Mouse (Mus musculus) ES-E14 (cell line): ENCODE measurements around the gene Duox2. TPM values are rescaled to one million over a fixed set of nuclear protein-coding genes. Genes with fewer than 3 reads are reported as not detected.

Experiments
- DNase-seq: peaks from one replicate; pipeline ENCODE4 v3.0.0-alpha.2; 2013; ENCODE audit warnings: low read depth, low spot score
- H3K27ac ChIP-seq: 2 replicates; pipeline ENCODE4 v1.5.1; 2012; ENCODE audit warnings: low read depth, mild to moderate bottlenecking, low read length, moderate library complexity, mixed read lengths; ENCODE audit not compliant: poor library complexity, insufficient read depth, severe bottlenecking
- H3K36me3 ChIP-seq: 2 replicates; pipeline ENCODE4 v1.6.1; 2012; ENCODE audit warnings: mild to moderate bottlenecking, low read length, moderate library complexity, mixed read lengths; ENCODE audit not compliant: control insufficient read depth, poor library complexity, insufficient read depth, severe bottlenecking
- H3K4me1 ChIP-seq, 2 experiments: fragments of 150-350 bp in 1 of 2; sonication (generic) in 1 of 2; 2 replicates each; pipeline ENCODE4 v1.6.1; 2012; ENCODE audit warnings: low read length in 2 of 2, mild to moderate bottlenecking in 1 of 2, mixed read lengths in 1 of 2; ENCODE audit not compliant: control insufficient read depth in 2 of 2, insufficient read depth in 2 of 2, poor library complexity in 1 of 2
- H3K4me3 ChIP-seq, 2 experiments: fragments of 150-350 bp in 1 of 2; sonication (generic) in 1 of 2; 2 replicates each; pipeline ENCODE4 v1.5.1; 2012; ENCODE audit warnings: low read length in 2 of 2, low read depth in 1 of 2, mild to moderate bottlenecking in 1 of 2, mixed read lengths in 1 of 2; ENCODE audit not compliant: insufficient read depth in 1 of 2, poor library complexity in 1 of 2, severe bottlenecking in 1 of 2
- H3K9ac ChIP-seq: 2 replicates; pipeline ENCODE4 v1.6.1; 2012; ENCODE audit warnings: low read depth, mild to moderate bottlenecking, low read length, mixed read lengths; ENCODE audit not compliant: poor library complexity, insufficient read depth, severe bottlenecking
- H3K9me3 ChIP-seq: fragments of 150-350 bp; sonication (generic); 2 replicates; pipeline ENCODE4 v1.6.1; 2012; ENCODE audit warnings: low read depth, mild to moderate bottlenecking, low read length; ENCODE audit not compliant: control insufficient read depth, insufficient read depth
- CHD2 ChIP-seq: IDR thresholded peaks from 2 replicates; pipeline ENCODE4 v1.6.1; 2014; ENCODE audit warnings: mild to moderate bottlenecking, low read depth, low read length, inconsistent platforms
- HCFC1 ChIP-seq: IDR thresholded peaks from 2 replicates; pipeline ENCODE4 v1.6.1; 2012; ENCODE audit warnings: low read length, inconsistent platforms, borderline replicate concordance; ENCODE audit not compliant: insufficient read depth
- MAFK ChIP-seq: IDR thresholded peaks from 2 replicates; pipeline ENCODE4 v1.6.1; 2014; ENCODE audit warnings: mild to moderate bottlenecking, low read depth, low read length, inconsistent platforms; ENCODE audit not compliant: insufficient read depth
- ZC3H11A ChIP-seq: IDR thresholded peaks from 2 replicates; pipeline ENCODE4 v1.6.1; 2012; ENCODE audit warnings: low read depth, mild to moderate bottlenecking, inconsistent platforms, low read length, borderline replicate concordance
- ZNF384 ChIP-seq: IDR thresholded peaks from 2 replicates; pipeline ENCODE4 v1.6.1; 2012; ENCODE audit warnings: low read depth, low read length, inconsistent platforms
- in situ Hi-C, 2 experiments: fragments of 600-800 bp; cut with MboI; formaldehyde crosslinking; loops; one replicate each; pipeline ENCODE4 v1.15.1; 2025; ENCODE audit warnings: low sequenced_read_pairs in 2 of 2, inconsistent platforms in 1 of 2; ENCODE audit not compliant: unreplicated experiment in 2 of 2
- total RNA-seq: library from RNA; depleted of rRNA; stranded (reverse); fragments of 300-350 nt; gene quantifications from 2 replicates; pipeline ENCODE4 v1.2.3, GENCODE M21; 2012

Duox2 gene
- total RNA-seq, 1 experiment: 0.13 TPM

GRCm38 (mm10) chr2:122305097-122305892 is 7.0 kb upstream of the Duox2 start:
- no peaks in the 10 kb centered on the region for H3K36me3 ChIP-seq
- in situ Hi-C loops: no loop called here
- no peaks in the 10 kb centered on the region for H3K9me3 ChIP-seq
- DNase-seq: no peak
- no peak overlapping the region for H3K27ac ChIP-seq
- no peak overlapping the region for H3K9ac ChIP-seq
- TF ChIP-seq MAFK (no peak), CHD2 (no peak), ZC3H11A (no peak), ZNF384 (no peak), HCFC1 (no peak)
- H3K4me3 ChIP-seq: no peak overlapping the region
- peaks cover 0 to 2% of the 10 kb centered on the region in 2 experiments; a peak in 1 of 4 replicates for H3K4me1 ChIP-seq

DNA sequence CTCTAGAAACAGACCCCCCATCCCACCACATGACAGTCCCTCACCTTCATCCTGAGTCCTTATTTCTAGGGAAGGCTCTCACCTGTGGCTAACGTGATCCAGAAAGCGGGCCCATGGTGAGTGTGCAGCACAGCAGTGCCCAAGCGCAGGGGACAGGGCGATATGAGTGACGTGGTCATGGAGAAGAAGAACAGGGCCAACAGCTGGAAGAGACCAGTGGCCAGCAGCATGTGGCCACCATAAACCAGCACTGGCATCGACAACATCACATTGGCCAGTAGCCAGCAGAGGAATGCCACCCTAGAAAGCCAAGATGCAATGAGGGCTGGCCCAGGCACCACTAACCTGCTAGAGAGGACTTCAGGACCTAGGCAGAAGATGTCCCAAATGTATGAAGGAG is 6.3 kb upstream of the Duox2 start:
- Histone ChIP-seq H3K9me3 (no peaks in the 10 kb centered on the region), H3K36me3 (no peaks in the 10 kb centered on the region), H3K4me3 (no peak overlapping the region), H3K9ac (no peak overlapping the region), H3K27ac (no peak overlapping the region), H3K4me1 (peaks cover 0 to 2% of the 10 kb centered on the region in 2 experiments; a peak in 1 of 4 replicates)
- no peak for DNase-seq
- no peak for TF ChIP-seq ZNF384
- TF ChIP-seq HCFC1: no peak
- TF ChIP-seq MAFK: no peak
- no peak for TF ChIP-seq ZC3H11A
- TF ChIP-seq CHD2: no peak
- in situ Hi-C loops: no loop called here

- Histone ChIP-seq H3K4me3 (no peak overlapping the region), H3K27ac (no peak overlapping the region), H3K9me3 (no peaks in the 10 kb centered on the region), H3K4me1 (peaks cover 0 to 2% of the 10 kb centered on the region in 2 experiments; a peak in 1 of 4 replicates), H3K36me3 (no peaks in the 10 kb centered on the region), H3K9ac (no peak overlapping the region)
- DNase-seq: peak; percentile 91
- in situ Hi-C loops: no loop called here
- peak; percentile 51; the same call in 1 of the 2 replicates for TF ChIP-seq ZC3H11A
- no peak for TF ChIP-seq CHD2
- 0 out of 2 replicates have a peak, but pooled peaks have one; percentile 30 for TF ChIP-seq ZNF384
These were observed 4.5 kb upstream of the Duox2 start for GRCm38 (mm10) chr2:122302574-122303241.

DNA sequence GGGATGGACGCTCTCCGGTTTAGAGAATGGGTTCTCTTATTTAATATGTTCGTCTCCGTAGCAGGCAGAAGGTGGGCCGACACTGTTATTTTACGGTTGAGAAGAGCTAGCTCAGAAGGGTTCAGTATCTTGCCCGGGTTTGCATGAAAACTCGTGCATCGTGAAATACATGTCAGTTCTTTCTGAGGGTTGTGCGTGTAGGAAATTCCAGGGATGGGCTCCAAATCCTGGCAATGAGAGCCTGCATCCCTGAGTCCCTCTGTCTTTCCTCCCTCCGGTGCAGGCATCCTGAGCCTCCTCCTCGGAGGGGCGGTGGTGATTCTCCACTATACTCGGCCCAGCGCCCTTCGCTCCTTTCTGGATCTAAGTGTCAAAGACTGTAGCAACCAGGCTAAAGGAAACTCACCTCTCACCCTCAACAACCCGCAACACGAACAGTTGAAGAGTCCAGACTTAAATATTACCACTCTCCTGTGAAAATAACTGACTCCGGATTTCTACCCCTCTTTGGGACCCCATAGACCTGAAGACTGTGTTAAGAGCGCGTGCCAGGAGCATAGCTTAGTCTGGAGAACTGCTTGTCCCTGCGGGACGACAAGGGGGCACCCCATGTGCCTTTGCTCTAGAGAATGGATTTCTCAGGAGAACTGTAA is 3.8 kb upstream of the Duox2 start:
- H3K4me1 ChIP-seq: peaks cover 0 to 8% of the 10 kb centered on the region in 2 experiments; a peak in 2 of 4 replicates
- no peaks in the 10 kb centered on the region for H3K36me3 ChIP-seq
- no peak for DNase-seq
- in situ Hi-C loops: no loop called here
- no peaks in the 10 kb centered on the region for H3K9me3 ChIP-seq
- H3K27ac ChIP-seq: no peak overlapping the region
- no peak for TF ChIP-seq MAFK
- no peak overlapping the region for H3K9ac ChIP-seq
- H3K4me3 ChIP-seq: peak overlapping the region; percentile 11 to 54; a peak in 2 of 4 replicates
